Mouse (Mus musculus) liver, embryonic 14 days (tissue): ENCODE results near the gene Grb2. TPM values are rescaled to one million over a fixed set of nuclear protein-coding genes. Genes with fewer than 3 reads are reported as not detected.

Experiments used
- polyA plus RNA-seq: library from polyadenylated mRNA; depleted of rRNA; stranded (reverse); fragments of >200 nt; gene quantifications from 2 replicates; pipeline ENCODE4 v1.2.3, GENCODE M21; 2012; rRNA removed

Grb2 gene
- polyA plus RNA-seq = 21.8 and 24.1 TPM in 2 replicates

GRCm38 (mm10) chr11:115708209-115708876 is at the start of gene Grb2:
Grb2 (minus strand) TSS chr11:115708597.

GRCm38 (mm10) chr11:115627705-115628464 is 80.5 kb downstream of the Grb2 start, which contains the start of gene Slc25a19:
Slc25a19 (minus strand) TSS chr11:115628295.

DNA sequence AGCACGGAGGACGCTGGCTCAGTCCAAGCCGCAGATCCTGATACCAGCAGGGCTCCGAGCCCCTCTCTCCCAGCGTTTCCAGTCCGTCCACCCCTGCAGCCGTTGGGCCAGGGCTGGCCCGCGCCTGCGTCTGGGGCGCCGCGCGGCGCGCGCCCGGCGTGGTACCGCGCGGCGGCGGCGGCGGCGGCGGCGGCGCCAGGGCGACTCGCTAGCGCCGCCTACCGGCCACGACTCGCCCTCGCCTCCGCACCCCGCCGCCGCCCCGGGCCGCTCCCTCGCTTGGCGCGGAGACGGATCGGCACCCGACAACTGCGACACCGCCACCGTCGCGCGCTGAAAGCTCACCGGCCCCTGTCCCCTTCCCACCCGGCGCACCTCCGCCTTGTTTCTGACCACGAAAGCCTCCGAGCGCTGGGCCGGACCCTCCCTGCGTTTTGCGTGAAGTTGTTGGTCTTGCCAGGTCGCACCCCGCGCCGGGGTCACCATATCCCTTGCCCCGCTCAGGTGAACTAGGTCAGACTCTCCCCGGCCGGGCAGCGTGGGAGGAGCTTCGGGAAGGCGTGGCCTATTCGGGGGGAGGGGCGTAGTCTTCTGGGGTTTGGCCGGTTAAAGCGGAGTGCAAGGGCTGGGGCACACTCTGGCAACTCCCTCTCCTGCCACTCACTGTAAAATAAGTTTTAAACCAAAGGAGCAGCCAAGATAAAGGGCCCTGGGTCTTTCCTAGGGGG is 95.8 kb downstream of the Grb2 start, which contains the start of gene Mif4gd:
Gene Mif4gd, minus strand, starts transcription at position 560 of the 728 bp plus-strand sequence.

GRCm38 (mm10) chr11:115603476-115604303 is 104.7 kb downstream of the Grb2 start, which contains the start of the genes Mrps7 and Gga3:
Mrps7 (plus strand) TSS chr11:115603925.
Gga3 (minus strand) TSS chr11:115604051.

Other genes starting within 250 kb of the Grb2 start
- gene Slc16a5, start 246.1 kb downstream of the Grb2 start, polyA plus RNA-seq = 0.05 TPM in 1 of 2 replicates, not detected in the other
- 1.8 and 2.2 TPM in 2 replicates for gene Armc7, start 232.9 kb downstream of the Grb2 start, polyA plus RNA-seq
- gene Nt5c, start 216.7 kb downstream of the Grb2 start, polyA plus RNA-seq = 26.9 and 30.1 TPM in 2 replicates
- 141 and 165 TPM in 2 replicates for gene Jpt1, start 194.2 kb downstream of the Grb2 start, polyA plus RNA-seq
- 206 and 228 TPM in 2 replicates for gene Sumo2, start 172.3 kb downstream of the Grb2 start, polyA plus RNA-seq
- 103 and 121 TPM in 2 replicates for gene Nup85, start 144.2 kb downstream of the Grb2 start, polyA plus RNA-seq
- 23.4 and 26.4 TPM in 2 replicates for gene Mrps7, start 104.7 kb downstream of the Grb2 start, polyA plus RNA-seq
- gene Gga3, start 104.5 kb downstream of the Grb2 start, polyA plus RNA-seq = 8.0 and 9.9 TPM in 2 replicates
- gene Mif4gd, start 95.6 kb downstream of the Grb2 start, polyA plus RNA-seq = 23.5 and 27.8 TPM in 2 replicates
- 9.3 and 9.9 TPM in 2 replicates for gene Slc25a19, start 80.3 kb downstream of the Grb2 start, polyA plus RNA-seq
- 9.0 and 10.3 TPM in 2 replicates for gene Tmem94, start 56.8 kb upstream of the Grb2 start, polyA plus RNA-seq
- 6.1 and 7.1 TPM in 2 replicates for gene Caskin2, start 105.0 kb upstream of the Grb2 start, polyA plus RNA-seq
- 11.0 and 12.6 TPM in 2 replicates for gene Tsen54, start 106.1 kb upstream of the Grb2 start, polyA plus RNA-seq
- 9.6 and 10.2 TPM in 2 replicates for gene Llgl2, start 115.5 kb upstream of the Grb2 start, polyA plus RNA-seq
- gene Myo15b, start 149.8 kb upstream of the Grb2 start, polyA plus RNA-seq = 0.27 and 0.48 TPM in 2 replicates
- 21.1 and 25.1 TPM in 2 replicates for gene Smim5, start 191.4 kb upstream of the Grb2 start, polyA plus RNA-seq
- gene Smim6, start 203.4 kb upstream of the Grb2 start, polyA plus RNA-seq = 1.4 and 2.2 TPM in 2 replicates
- 25.8 and 29.5 TPM in 2 replicates for gene Sap30bp, start 224.7 kb upstream of the Grb2 start, polyA plus RNA-seq
- gene Recql5, start 224.9 kb upstream of the Grb2 start, polyA plus RNA-seq = 6.3 and 7.7 TPM in 2 replicates